Mouse (Mus musculus): Measurements from ENCODE around the gene Mdm2. TPM values are rescaled to one million over a fixed set of nuclear protein-coding genes. Genes with fewer than 3 reads are reported as not detected.

Gene Mdm2
- polyA plus RNA-seq, 1 experiment from 2014 or later = 53.6 TPM

DNA sequence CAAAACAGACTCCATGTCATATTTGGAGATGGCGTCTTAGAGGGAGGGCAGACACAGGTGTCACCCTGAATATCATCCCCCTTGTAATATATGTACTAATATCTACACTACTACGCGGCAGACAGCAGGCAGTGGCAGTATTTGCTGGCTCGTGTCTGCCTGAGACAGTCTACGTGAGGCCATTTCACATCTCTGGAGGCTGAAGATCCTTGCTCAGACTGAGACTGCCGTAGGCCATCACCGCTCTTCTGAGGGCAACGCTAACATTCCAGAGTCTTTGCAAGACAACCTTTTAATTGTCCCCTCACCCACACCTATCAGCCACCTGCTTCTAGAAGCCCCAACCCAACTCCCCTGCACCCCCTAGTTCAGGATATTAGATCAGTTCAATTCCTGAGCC, 2.9 kb upstream of the Mdm2 start:
- WGBS = 92% methylated on average over 8 of the region's 8 CpGs

DNA sequence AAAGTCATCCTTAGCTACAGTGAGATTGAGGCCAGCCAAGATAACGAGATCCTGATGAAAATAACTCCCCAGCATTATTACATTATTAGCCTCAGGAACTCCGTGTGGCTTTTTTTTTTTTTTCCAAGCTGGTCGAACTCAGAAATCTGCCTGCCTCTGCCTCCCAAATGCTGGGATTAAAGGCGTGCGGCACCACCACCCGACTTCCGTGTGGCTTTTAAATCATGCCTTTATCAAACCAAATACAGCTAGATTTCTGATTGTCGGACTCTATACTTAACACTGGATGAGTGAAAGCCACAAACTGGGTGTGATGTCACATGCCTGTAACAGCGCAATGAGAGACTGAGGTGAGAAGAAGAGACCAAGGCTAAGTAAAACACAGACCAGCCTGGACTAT, 2.3 kb upstream of the Mdm2 start:
- Histone ChIP-seq H3K27me3 (no peaks in the 10 kb centered on the region), H3K4me3 (no peak overlapping the region), H3K9ac (no peak overlapping the region), H3K4me2 (no peak overlapping the region), H3K27ac (no peak overlapping the region), H3K4me1 (replicated peaks) (peaks cover 24% of the 10 kb centered on the region), H3K9me3 (no peaks in the 10 kb centered on the region), H3K36me3 (no peaks in the 10 kb centered on the region)
- WGBS = 96% methylated on average over 9 of the region's 9 CpGs
- ATAC-seq (ENCODE audit: low FRiP score) = no peak

More for the DNA sequence above, 2.9 kb upstream of the Mdm2 start:
- Histone ChIP-seq H3K4me2 (no peak overlapping the region), H3K4me3 (no peak overlapping the region), H3K27me3 (no peaks in the 10 kb centered on the region), H3K27ac (no peak overlapping the region), H3K9ac (no peak overlapping the region), H3K9me3 (no peaks in the 10 kb centered on the region), H3K4me1 (replicated peaks) (peaks cover 24% of the 10 kb centered on the region), H3K36me3 (no peaks in the 10 kb centered on the region)
- ATAC-seq (ENCODE audit: low FRiP score) = no peak

DNA sequence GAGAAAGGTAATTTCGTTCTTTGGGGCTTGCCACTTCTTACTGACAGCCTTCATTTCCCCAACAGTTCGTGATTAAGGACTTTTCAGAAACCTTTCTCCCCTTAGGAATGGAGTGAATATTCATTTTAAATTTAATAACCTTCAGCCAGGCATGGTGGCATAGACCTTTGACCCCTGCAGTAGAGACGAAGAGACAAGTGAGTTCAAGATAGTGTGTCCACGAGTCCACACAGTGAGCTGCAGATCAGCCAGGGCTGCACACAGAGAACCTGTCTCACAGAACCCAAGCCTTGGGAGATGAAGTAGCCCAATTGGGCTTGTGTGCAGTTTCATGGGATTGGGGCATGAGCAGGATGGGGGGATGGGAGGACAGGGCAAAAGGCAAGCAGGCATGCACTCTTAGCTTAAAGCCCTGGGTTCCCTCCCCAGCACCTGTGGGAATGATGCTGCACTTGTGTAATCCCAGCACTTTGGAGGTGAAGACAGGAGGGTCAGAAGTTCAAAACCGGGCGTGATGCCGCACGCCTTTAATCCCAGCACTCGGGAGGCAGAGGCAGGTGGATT, 1.7 kb upstream of the Mdm2 start:
- no peak overlapping the region for H3K4me3 ChIP-seq
- no peak overlapping the region for H3K9ac ChIP-seq
- no peak overlapping the region for H3K4me2 ChIP-seq
- no peak overlapping the region for H3K27ac ChIP-seq
- no peak for ATAC-seq (ENCODE audit: low FRiP score)
- H3K27me3 ChIP-seq = no peaks in the 10 kb centered on the region
- peaks cover 3% of the 10 kb centered on the region; the same call in 1 of the 2 replicates for H3K36me3 ChIP-seq
- 94% methylated on average over 9 of the region's 9 CpGs for WGBS
- peaks cover 25% of the 10 kb centered on the region for H3K4me1 ChIP-seq (replicated peaks)
- H3K9me3 ChIP-seq = no peaks in the 10 kb centered on the region

DNA sequence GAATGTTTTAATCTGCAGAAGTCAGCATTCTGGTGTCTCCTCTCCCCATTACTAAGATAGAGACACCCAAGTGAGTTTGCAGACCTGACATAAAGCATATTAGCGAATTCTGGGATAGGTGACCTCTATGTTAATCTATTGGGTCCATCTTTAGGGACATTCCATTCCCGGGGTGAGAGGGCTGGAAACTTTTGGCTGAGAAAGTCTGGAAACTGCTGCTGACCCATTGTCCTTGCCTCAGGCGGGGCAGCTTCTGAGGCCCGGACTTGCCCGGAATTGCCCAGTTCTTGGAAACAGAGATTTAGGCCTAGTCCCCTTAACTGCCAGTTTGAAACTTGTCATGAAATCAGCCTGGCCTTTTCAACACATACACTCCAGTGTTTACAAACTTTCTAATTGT, 850 bp upstream of the Mdm2 start:
- peak overlapping the region; percentile 65 for H3K4me2 ChIP-seq
- peaks cover 32% of the 10 kb centered on the region for H3K4me1 ChIP-seq (replicated peaks)
- ATAC-seq (ENCODE audit: low FRiP score) = no peak; the same call in 1 of the 2 replicates
- peaks cover 12% of the 10 kb centered on the region for H3K36me3 ChIP-seq
- peak overlapping the region; percentile 99 for H3K9ac ChIP-seq
- no peaks in the 10 kb centered on the region for H3K9me3 ChIP-seq
- H3K27me3 ChIP-seq = no peaks in the 10 kb centered on the region
- H3K4me3 ChIP-seq = peak overlapping the region; percentile 89
- no peak overlapping the region; the same call in 1 of the 2 replicates for H3K27ac ChIP-seq
- WGBS = 74% methylated on average over 5 of the region's 5 CpGs

DNA sequence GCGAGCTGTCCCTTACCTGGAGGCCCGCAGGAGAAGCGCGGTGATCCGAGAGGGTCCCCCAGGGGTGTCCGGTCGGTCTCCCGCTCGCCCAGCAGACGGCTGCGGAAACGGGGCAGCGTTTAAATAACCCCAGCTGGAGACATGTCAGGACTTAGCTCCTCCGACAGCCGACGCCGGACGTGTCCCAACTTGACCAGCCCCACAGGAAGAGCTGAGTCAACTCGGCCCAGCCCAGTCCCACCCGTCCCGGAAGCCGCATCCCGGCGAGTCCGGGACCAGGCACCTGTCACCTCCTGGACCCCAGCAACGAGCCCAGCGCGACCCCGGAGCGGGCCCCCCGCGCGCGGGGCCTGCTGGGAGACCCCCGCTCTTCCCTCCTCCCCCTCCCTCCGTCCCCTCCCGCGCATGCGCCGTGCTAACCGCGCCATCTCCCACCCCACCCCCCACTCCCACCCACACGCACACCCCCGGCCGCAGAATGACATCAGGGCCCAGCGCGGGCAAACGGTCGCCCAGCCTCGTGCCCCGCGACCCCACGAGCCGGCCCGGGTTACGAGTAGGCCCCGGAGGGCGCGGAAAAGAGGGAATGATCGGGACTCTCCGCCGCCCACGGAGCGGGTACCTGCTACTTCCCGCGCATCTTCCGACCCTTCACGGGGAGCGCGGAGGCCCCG, 491 bp downstream of the Mdm2 start:
- Histone ChIP-seq H3K9me3 (no peaks in the 10 kb centered on the region), H3K4me1 (replicated peaks) (peaks cover 30% of the 10 kb centered on the region), H3K4me3 (peak overlapping the region; percentile 89), H3K27ac (peak overlapping the region; percentile 99), H3K27me3 (no peaks in the 10 kb centered on the region), H3K4me2 (peak overlapping the region; percentile 79), H3K9ac (peak overlapping the region; percentile 99), H3K36me3 (peaks cover 19% of the 10 kb centered on the region)
- peak; percentile 77 for ATAC-seq (ENCODE audit: low FRiP score)
- WGBS = under 1% methylated on average over 69 of the region's 71 CpGs

DNA sequence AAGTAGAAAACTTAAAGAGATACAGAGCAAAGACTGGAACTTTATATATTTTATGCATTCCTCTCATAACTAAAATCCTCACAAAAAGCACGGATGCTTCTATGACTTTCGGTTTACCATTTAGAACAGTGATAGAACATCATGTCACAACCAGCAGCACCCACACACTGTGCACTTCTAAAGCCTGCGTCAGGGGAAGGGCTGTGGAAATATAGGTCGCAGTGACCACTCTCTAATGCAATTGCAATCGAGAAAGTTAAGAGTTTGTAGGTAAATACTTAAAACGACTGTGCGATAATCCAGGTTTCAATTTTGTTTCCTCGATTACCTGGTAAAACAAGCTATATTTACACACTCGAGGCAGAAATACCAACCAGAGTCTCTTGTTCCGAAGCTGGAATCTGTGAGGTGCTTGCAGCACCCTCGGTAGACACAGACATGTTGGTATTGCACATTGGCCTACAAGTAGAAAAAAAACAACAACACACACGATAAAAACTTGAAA, 1.2 kb downstream of the Mdm2 start:
- Histone ChIP-seq H3K9ac (peak overlapping the region; percentile 99), H3K9me3 (no peaks in the 10 kb centered on the region), H3K4me3 (peak overlapping the region; percentile 89), H3K4me1 (replicated peaks) (peaks cover 30% of the 10 kb centered on the region), H3K36me3 (peaks cover 26% of the 10 kb centered on the region), H3K27ac (no peak overlapping the region), H3K4me2 (peak overlapping the region; percentile 79), H3K27me3 (no peaks in the 10 kb centered on the region)
- no peak for ATAC-seq (ENCODE audit: low FRiP score)
- WGBS = 56% methylated on average over 12 of the region's 12 CpGs

DNA sequence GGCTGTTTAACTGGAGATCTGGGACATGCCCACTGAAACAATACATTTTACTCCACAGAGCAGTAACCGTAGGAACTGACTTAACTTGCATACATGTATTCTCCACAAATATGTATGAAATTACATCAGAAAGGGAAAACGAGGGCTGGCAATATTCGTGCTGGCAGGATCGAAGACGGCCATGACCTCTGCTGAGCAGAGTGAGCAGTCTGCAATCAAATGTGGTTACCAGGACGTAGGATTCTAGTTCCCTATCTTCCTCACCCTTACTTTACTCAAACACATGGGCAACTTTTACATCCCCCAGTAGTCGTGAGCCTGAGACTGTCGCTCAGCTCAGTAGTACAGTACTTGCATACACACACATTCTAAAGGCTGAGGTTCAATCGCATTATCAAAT, 1.7 kb downstream of the Mdm2 start:
- Histone ChIP-seq H3K9me3 (no peaks in the 10 kb centered on the region), H3K9ac (0 out of 2 replicates have a peak overlapping the region, but pooled peaks have one; percentile 99), H3K4me1 (replicated peaks) (peaks cover 30% of the 10 kb centered on the region), H3K4me3 (peak overlapping the region; percentile 89), H3K27me3 (no peaks in the 10 kb centered on the region), H3K4me2 (peak overlapping the region; percentile 79), H3K36me3 (peaks cover 30% of the 10 kb centered on the region), H3K27ac (no peak overlapping the region)
- no peak for ATAC-seq (ENCODE audit: low FRiP score)
- WGBS = 92% methylated on average over 9 of the region's 9 CpGs

DNA sequence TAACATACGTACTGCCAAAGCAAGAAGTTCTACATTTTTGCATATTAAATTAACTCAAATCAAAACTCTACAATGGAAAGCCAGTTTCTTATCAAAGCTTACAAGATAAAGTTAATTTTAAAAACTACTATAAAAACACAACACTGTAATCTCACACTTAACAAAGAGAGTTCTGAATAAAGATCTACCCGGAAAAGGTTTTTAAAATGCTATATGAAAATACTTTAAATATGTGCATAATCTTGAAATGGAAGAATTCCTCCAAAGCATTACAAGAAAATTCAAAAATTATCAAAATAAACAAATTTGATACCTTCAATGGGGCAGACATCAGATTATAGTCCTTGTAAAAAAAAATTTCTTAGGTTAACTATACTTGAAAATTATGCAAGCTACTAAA, 2.2 kb downstream of the Mdm2 start:
- H3K4me3 ChIP-seq = no peak overlapping the region
- H3K27ac ChIP-seq = no peak overlapping the region
- no peak for ATAC-seq (ENCODE audit: low FRiP score)
- no peaks in the 10 kb centered on the region for H3K27me3 ChIP-seq
- peaks cover 35% of the 10 kb centered on the region for H3K36me3 ChIP-seq
- WGBS = 98% methylated on average over 2 of the region's 2 CpGs
- peaks cover 30% of the 10 kb centered on the region for H3K4me1 ChIP-seq (replicated peaks)
- H3K4me2 ChIP-seq = no peak overlapping the region
- H3K9ac ChIP-seq = no peak overlapping the region
- H3K9me3 ChIP-seq = no peaks in the 10 kb centered on the region

DNA sequence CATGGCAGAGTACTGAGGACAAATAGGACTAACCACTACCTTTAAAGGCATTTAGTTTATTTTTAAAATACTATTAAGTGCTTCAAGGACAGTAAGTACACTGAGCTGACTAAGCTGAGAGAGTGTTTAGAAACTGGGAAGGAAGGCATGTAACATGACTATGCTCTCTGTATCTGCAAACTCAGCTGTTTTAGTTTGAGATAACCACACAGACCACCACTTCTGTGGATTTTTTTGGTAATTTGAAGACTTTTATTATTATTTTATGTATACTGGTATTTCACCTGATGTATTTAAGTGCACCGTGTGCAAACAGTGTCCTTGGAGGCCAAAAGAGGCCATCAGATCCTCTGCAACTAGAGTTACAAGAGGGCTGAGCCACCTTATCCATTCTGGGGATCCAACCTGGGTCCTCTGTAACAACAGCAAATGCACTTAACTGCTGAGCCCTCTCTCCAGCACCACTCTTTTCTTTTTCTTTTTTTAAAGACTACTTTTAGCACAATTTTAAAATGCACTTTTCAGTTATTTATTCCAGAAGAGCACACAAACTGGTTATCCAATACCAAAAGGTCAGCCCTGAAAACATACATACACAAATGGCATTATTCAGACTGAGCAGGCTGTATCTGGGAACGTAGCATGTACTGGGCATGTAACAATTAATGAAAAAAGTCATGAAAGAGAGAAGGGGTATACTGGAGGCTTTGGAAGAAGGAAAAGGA, 3.3 kb downstream of the Mdm2 start:
- Histone ChIP-seq H3K36me3 (peaks cover 44% of the 10 kb centered on the region), H3K9me3 (no peaks in the 10 kb centered on the region), H3K27me3 (no peaks in the 10 kb centered on the region), H3K4me1 (replicated peaks) (peaks cover 30% of the 10 kb centered on the region), H3K9ac (no peak overlapping the region), H3K27ac (no peak overlapping the region), H3K4me2 (no peak overlapping the region), H3K4me3 (no peak overlapping the region)
- no peak for ATAC-seq (ENCODE audit: low FRiP score)
- WGBS = 91% methylated on average over 2 of the region's 2 CpGs

DNA sequence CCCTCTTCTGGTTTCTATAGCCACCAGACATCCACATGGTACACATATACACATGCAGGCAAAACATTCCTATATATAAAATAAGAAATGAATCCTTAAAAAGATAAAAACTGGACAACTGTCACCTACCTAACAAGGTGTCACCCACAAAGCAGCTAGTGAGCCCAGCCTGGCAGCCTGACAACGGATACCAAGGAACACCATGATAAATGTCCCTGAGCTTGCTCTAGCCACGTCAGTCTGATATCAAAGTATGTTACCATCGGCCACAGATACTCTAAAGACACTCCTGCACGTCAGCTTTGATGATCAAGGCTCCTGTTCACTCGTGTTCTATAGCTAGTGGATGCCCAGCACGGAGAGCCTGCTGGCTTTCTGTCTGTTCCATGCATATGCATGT, 4.1 kb downstream of the Mdm2 start:
- no peak overlapping the region for H3K4me2 ChIP-seq

DNA sequence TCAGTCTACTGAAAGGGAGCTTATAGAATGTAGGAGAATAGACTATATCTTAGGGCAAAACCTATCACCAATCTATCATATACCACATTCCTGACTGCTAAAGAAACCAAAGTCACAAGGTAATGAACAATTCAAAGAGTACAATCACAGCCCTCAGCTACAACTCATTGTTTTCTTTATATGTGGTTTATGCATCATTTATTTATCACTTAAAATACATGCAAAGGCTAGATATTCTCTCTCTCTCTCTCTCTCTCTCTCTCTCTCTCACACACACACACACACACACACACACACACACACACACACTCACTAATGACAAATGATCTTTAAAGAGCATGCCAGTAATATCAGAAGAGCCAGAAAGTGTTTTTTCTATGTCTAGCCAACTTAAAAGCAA, 4.8 kb downstream of the Mdm2 start:
- Histone ChIP-seq H3K4me1 (replicated peaks) (peaks cover 25% of the 10 kb centered on the region), H3K4me2 (no peak overlapping the region), H3K4me3 (no peak overlapping the region), H3K27ac (no peak overlapping the region), H3K27me3 (no peaks in the 10 kb centered on the region), H3K9ac (no peak overlapping the region), H3K36me3 (peaks cover 56% of the 10 kb centered on the region), H3K9me3 (no peaks in the 10 kb centered on the region)
- ATAC-seq (ENCODE audit: low FRiP score) = no peak

More for the DNA sequence above, 4.1 kb downstream of the Mdm2 start:
- Histone ChIP-seq H3K36me3 (peaks cover 52% of the 10 kb centered on the region), H3K9me3 (no peaks in the 10 kb centered on the region), H3K4me3 (no peak overlapping the region), H3K4me1 (replicated peaks) (peaks cover 29% of the 10 kb centered on the region), H3K27me3 (no peaks in the 10 kb centered on the region), H3K27ac (no peak overlapping the region), H3K9ac (no peak overlapping the region)
- no peak for ATAC-seq (ENCODE audit: low FRiP score)
- WGBS = 84% methylated on average over 6 of the region's 6 CpGs

DNA sequence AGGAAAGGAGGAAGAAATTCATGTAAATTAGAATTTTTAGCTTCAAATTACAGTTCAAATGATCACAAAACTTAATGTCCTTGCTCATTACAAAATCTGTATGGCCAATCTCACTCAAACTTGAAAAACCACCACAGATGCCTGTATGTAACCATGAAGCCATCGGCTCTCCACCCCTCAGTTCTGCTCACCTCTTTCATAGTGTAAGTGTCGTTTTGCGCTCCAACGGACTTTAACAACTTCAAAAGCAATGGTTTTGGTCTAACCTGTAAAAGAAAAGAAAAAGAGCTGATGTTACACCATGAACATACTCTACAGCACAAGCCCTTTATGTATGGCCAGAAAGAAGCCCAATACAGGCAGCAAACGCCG, 5.6 kb downstream of the Mdm2 start:
- no peak overlapping the region for H3K4me2 ChIP-seq
- no peaks in the 10 kb centered on the region for H3K9me3 ChIP-seq
- H3K4me1 ChIP-seq (replicated peaks) = peaks cover 25% of the 10 kb centered on the region
- no peak overlapping the region for H3K9ac ChIP-seq
- H3K4me3 ChIP-seq = no peak overlapping the region
- no peak overlapping the region for H3K27ac ChIP-seq
- H3K27me3 ChIP-seq = no peaks in the 10 kb centered on the region
- peaks cover 65% of the 10 kb centered on the region for H3K36me3 ChIP-seq
- WGBS = 97% methylated on average over 6 of the region's 6 CpGs
- ATAC-seq (ENCODE audit: low FRiP score) = no peak

All from hindbrain, embryonic 13.5 days (tissue).